Mouse (Mus musculus) neural tube, embryonic 10.5 days (tissue): Measurements from ENCODE around the gene Pdlim1.
A peak's percentile ranks its signal among the peaks of the same experiment; 100 is the strongest.

Experiments
- DNase-seq: peaks from one replicate; pipeline ENCODE4 v3.0.0-alpha.2; 2017; ENCODE audit warnings: low spot score; ENCODE audit errors: extremely low spot score

Pdlim1 gene

DNA sequence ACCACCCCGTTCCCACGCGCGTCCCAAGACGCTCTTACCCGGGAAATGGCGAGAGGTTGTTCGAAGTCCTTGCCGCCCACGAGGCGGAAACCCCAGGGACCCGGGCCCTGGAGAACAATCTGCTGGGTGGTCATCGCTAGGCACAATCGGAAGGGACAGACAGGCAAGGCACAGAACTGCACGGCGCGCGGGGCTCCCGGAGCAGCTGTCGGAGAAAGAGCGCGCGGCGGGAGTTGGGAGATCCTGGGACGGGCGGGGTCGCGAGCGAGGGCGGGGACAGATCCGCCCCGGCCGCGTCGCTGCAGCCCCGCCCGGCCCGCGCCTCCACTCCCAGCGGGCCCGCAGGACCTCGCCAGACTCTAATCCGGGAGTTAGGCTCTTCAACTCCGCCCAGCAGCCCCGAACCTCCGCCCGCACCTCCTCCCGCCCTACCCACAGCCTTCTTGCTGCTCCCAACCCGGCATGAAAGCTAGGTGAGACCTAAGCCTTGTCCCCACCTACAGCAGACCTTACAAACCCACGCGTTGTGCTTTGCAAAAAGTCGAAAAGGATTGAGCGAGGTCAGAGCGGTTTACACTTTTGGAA is at the start of gene Pdlim1:
Pdlim1 (minus strand) TSS at position 535 of the 585 bp plus-strand sequence.
- DNase-seq, result peak; percentile 74

DNA sequence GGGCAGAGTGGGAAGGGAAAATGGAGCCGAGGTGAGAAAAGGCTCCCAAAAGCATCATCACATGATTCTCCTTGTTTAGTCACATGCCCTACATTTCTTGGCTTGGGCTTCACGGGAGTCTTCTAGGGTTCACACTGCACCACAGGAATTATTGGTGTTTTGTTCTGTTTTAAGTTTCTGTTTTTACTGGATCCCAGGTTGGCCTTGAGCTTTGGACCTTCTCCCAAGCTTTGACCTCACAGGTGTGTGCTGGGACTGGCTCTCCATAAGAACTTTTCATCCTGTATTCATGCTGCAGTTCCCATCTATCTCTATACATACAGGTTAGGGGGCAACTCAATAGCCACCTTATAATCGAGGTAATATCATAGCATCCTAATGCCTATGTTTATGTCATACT is 47.6 kb upstream of the Pdlim1 start:
- DNase-seq, result no peak

- DNase-seq, result no peak
These were observed 46.9 kb upstream of the Pdlim1 start for GRCm38 (mm10) chr19:40318511-40318910.

GRCm38 (mm10) chr19:40317001-40317400 is 45.4 kb upstream of the Pdlim1 start:
- DNase-seq, result no peak

DNA sequence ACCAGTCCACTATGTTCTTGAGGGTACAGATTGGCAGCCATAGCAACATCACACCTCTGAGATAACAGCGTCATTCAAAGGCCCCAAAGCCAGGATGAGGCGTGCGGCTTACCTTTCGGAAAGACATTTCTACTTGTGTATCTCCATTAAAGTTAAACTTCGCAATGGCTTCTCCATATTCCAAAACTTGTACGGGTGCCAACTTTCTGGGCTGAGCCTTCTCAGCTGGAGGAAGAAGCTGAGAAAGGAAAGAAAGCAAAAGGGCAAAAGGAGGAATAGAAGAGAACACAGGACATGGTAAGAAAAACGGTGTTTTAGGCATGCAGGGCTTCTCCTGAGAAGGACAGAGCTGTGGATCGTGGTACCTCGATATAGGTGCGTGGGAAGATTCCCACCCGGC is 42.6 kb upstream of the Pdlim1 start:
- no peak for DNase-seq

DNA sequence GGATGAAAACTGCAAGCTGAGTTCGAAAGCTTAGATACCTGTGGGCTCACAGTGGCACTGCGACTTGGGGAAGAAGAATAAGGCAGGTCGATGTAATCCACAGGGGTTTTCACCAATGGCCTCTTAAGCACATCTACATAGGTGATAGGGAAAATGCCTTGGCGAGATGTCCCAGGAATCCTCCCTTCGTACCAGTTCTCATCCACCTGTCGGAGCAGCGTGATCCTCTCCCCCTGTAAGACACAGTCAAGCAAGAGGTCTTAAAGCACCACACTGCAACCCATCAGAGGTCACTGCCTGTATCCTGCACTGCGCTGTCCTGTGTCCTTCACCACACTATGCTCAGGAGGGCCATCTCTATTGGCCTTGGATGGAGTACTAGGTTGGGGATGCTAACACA is 40.0 kb upstream of the Pdlim1 start:
- DNase-seq, result no peak

DNA sequence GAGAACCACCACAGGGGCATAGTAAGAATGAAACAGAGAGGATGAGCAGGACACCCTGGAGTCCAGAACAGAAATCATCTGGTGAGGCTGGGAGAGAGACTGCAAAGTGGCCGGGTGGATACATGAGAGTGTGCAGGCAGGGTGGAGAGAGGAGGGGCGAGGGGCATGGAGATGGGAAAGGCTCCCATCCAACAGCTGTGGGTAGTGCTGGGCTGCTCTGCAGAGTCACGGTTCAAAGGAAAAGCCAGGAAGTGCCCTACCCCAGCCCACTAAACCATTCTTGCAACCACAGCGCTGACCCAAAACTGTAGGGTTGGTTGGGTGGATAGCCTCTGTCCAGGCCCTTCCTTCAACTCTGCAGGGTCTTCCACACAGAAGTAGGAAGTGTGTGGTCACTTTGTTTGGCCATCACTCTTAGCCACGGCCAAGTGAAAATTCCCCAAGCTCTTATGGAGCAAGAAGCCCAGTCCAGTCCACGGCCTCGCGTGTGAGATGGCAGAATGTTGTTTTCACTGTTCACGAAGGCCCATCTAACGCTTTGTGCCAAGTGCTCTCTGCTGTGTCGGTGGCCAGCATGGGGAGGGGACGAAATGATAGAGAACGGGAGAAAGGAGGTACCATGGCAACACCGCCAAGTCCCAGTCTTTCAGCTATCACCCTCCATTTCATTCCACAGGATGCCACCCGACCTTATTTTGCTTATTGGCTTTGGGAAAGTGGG is 38.9 kb upstream of the Pdlim1 start:
- no peak for DNase-seq

- DNase-seq, result no peak
These were observed 38.3 kb upstream of the Pdlim1 start for GRCm38 (mm10) chr19:40309911-40310310.

DNA sequence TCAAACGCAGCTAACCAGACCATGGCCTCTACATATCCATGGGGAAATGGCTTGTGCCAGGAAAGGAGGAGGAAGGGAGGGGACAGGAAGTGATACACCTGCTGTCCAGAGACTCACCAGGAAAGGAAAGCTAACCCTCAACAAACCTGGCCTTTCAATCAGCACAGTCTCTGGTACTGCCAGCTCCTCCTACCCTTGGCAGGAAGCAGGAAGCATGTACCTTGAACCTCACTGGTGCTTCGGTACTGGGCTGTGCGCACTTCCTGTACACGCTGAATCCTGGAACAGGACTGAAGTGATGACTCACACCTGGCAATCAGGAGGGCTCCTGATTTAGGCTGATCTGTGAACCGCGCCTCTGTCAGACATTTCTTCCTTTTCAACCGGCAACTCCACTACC is 35.9 kb upstream of the Pdlim1 start:
- DNase-seq, result no peak

- DNase-seq, result no peak
These were observed 35.0 kb upstream of the Pdlim1 start for GRCm38 (mm10) chr19:40306631-40307030.

DNA sequence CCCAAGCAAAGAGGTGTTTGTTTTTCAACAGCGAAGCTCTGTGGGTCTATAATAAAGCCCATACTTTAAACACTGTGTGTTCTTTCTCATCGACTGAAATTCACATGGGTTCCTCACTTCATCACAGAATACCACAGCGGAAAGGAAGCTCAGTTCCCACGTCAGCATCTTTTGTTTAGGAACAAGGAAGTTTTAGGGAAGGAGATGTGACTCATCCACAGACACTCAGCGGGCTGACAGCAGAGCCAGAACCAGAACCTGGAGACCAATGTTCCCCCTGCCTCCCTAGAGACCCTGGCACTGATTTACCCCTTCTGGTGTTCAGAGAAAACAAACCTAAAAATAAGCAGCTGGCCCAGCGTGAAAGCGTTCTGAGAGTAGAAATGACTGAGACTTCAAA is 33.8 kb upstream of the Pdlim1 start:
- DNase-seq, result no peak

DNA sequence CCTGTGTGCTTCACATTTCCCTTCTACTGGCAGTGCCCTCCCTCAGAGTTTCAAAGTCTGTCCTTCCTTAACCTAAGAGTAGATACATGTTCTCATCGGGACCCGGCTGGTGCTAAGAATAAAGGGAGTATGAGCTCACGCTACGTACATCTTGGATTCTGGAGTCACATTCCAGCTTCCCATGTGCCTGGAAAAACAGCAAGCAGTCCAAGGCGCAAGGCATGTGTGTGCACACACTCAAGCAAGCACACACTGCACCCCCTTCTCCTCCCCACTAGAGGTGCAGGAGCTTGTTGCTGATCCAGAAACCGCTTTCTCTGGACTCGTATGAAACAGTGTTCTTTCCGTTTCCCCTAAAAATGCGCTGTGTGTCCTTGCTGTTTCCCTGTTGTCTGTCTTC is 31.3 kb upstream of the Pdlim1 start:
- DNase-seq, result no peak

DNA sequence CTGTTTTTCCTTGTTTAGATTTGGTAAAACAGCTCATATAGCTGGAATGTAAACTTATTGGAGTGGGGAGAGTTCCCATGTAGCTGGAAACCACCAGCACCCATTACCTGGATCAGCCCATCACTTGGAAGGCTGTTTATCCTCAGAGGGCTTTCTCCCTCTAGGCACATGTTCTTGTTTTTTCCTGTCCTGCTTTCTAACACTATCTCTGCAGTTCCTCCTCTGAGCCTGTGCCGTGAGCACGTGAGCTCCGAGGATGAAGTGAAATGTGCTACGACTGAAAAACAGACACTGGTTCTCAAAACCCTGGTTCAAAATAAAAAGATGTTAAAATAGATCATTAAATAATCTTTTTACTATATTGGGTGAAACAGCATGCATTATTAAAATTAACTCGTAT is 30.8 kb upstream of the Pdlim1 start:
- no peak for DNase-seq

- no peak for DNase-seq
These were observed 28.5 kb upstream of the Pdlim1 start for GRCm38 (mm10) chr19:40299983-40300759.

GRCm38 (mm10) chr19:40299182-40299581 is 27.5 kb upstream of the Pdlim1 start:
- no peak for DNase-seq

- no peak for DNase-seq
These were observed 26.9 kb upstream of the Pdlim1 start for GRCm38 (mm10) chr19:40298574-40298973.

GRCm38 (mm10) chr19:40297798-40298144 is 26.1 kb upstream of the Pdlim1 start:
- no peak for DNase-seq

DNA sequence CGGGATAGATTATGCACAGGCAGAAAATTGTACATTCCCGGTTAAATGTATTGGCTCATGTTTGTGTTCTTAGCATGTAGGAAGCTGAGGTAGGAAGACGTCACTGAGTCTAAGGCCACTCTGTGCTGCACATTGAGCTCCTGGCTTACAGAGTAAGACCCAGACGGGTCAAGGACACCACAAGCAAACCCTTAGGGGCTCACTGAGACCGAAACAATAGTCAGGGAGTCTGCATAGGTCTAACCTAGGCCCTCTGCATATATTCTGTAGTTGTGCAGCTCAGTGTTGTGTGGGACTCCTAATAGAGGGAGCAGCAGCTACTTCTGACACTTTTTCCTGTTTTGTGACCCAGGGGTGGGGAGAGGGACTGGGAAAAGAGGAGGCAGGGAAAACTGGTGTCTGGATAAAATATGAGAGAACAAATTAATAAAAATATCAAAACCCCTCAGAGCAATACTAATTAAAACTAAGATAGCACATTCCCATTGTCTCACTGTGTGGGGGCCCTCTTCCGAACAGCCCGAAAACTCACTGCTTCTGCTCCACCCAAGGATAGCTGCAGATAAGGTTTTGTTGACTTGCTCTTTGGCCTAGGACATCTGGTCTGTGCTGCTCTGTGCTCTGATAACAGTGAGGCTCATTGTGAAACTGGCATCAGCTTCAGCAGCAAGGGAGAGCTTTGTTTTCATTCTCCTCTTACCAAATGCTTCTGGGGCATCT is 25.6 kb upstream of the Pdlim1 start:
- no peak for DNase-seq

DNA sequence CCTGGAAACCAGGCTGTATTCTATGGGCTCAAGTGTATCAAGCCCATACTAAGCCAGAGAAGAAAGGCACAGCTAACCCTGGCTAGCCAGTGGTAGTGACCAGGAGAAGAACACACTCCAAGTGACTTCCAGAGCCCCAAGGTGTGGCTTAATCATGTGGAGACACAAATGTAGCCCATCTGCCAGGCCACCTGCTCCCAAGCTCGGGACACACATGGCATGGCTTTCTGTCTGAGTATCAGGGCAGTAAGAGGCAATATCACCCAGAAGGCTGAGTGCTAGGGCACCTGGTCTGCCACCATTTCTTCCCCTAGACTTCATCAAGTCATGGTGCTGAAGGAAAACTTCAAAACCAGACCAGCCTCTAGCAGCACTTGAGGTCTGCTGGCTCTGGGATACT is 22.6 kb upstream of the Pdlim1 start:
- no peak for DNase-seq

DNA sequence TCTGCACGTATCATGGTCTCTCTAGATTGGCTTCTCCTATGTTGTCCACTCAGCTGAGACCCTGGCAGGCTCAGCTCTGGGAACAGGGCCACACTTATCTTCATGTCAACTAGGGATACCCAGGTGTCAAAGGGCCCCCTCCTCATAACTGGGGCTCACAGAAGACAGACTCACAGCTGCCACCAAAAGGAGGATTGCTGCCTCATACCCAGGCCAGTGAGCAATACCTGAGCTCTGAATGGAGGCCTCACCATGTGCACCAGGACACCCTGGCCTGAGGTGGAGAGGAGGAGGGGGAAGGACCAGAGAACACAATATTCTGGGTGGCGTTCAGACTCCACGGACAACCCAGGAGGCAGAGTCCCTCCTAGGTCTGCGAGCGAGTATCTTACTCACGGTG is 22.1 kb upstream of the Pdlim1 start:
- no peak for DNase-seq

- DNase-seq, result no peak
These were observed 18.6 kb upstream of the Pdlim1 start for GRCm38 (mm10) chr19:40290099-40290724.

DNA sequence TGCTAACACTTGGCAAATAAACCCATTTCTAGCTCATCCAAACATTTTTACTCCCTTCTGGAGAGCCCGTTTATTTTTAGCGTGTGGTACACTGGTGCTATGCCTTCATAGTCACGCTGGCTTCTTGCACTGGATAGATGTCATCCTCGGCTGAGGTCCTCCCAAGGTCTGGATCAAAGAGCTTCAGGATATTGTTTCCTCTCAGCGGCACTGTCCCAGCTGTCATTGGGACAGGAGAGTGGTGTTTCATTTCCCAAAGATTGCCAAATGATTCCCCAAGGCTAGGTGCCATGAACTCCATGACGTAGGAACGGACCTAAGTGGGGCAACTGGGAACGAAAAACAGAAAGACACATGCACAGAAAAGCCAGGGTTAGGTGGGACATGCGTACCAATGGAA is 16.8 kb upstream of the Pdlim1 start:
- DNase-seq, result no peak
